Mouse (Mus musculus): ENCODE results near the gene Neurod4.

The Neurod4 gene

DNA sequence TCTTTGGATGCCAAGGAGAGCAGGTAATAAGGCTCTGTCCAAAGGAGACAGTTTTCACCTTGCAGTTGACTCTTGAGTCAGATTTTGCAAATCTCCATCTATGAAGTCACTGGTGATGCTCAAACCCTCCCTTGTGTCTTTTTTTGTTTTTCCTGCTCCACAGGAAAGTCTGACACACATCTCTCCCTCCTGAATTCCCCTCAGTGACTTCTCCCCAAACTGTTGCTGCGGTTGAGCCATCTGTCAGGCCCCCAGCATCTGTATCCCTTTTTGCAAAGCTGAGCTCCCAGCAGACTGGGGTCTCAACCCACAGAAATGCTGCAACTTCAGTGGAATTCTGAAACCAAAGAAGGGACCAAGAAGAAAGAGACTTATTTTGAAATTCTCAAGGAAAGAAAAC is 47.9 kb downstream of the Neurod4 start:
- no peak for DNase-seq

DNA sequence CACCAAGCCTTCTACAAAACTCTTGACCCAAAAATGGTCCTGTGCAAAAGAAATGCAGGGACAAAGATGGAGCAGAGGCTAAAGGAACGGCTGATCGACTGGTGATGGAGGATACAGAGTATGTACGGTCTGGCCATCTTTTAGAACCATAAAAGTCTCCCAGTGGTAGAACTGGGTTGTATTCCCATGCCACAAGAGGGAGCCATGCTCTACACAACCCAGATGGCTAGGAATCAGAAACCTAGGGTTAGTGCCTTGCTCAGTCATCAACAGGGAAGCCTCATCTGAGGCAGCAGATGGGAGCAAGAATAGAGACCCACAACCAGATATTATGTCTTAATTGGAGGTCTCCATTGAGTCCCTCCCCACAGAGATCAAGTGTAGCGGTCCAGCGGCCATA is 50.5 kb downstream of the Neurod4 start:
- DNase-seq = no peak

DNA sequence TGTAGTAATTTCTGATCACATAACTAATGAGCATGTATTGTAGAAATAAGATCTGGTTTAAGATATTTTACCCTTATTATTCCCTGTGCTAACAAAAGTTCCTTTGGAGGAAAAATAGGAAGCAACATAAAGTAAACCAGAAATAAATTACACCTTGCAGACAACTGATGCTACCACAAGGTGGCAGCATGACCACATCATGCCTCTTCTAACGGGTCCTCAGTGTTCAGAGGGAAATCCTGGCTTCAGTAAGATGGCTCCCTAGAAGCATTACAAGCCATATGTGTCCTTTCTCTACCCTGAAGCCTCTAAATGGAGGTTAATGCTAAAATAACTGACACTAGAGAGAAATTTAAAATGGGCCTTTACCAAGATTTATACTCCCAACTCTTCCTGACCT is 51.8 kb downstream of the Neurod4 start:
- DNase-seq = peak; percentile 32

DNA sequence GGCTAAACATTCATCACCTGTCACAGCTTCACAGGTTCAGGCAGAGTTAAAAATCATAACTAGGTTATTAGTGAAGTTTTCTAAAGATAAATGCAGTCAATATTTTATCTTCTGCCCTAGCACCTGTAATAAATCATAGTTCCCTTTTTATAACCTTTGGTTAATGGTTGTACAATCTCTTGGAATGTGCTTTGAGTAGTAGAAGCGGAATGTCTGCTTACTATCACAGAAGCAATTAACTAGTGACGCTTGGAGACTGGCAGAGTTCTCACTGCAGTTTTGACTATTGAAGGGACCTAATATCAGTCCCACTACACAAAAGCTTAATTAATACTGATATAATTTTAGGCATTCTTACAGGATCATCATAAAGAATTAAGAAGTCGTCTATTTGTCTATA is 55.0 kb downstream of the Neurod4 start:
- no peak for DNase-seq
